Mouse (Mus musculus) CH12.LX (cell line): ENCODE measurements around the gene Etl4. TPM values are rescaled to one million over a fixed set of nuclear protein-coding genes. Genes with fewer than 3 reads are reported as not detected.

Source experiments
- DNase-seq: peaks from one replicate; pipeline ENCODE4 v3.0.0-alpha.2; 2013; ENCODE audit errors: extremely low read depth
- H3K27ac ChIP-seq: 2 replicates; pipeline ENCODE4 v1.5.1; 2012; ENCODE audit warnings: low read depth, mild to moderate bottlenecking, control low read depth, moderate library complexity; ENCODE audit not compliant: insufficient read depth
- H3K27me3 ChIP-seq: replicated peaks from 2 replicates; pipeline ENCODE3; 2012; ENCODE audit warnings: inconsistent platforms
- H3K36me3 ChIP-seq, 2 experiments: replicated peaks in 1 of 2; 2 replicates each; pipeline versions ENCODE3 to v1.6.1; 2012; ENCODE audit warnings: inconsistent platforms in 1 of 2, low read length in 1 of 2, mild to moderate bottlenecking in 1 of 2, mixed read lengths in 1 of 2, moderate library complexity in 1 of 2; ENCODE audit not compliant: control insufficient read depth in 1 of 2, insufficient read depth in 1 of 2
- H3K4me1 ChIP-seq, 2 experiments: 2 replicates each; pipeline ENCODE4 v1.6.1; 2012; ENCODE audit warnings: inconsistent platforms in 1 of 2, moderate library complexity in 1 of 2; ENCODE audit not compliant: insufficient read depth in 2 of 2, control insufficient read depth in 1 of 2
- H3K4me2 ChIP-seq: 2 replicates; pipeline ENCODE4 v1.6.1; 2012; ENCODE audit warnings: low read depth, mild to moderate bottlenecking, control low read depth; ENCODE audit not compliant: poor library complexity, insufficient read depth, severe bottlenecking
- H3K4me3 ChIP-seq, 3 experiments: fragments of 150-350 bp in 1 of 3; sonication (generic) in 1 of 3; replicated peaks in 1 of 3; 2 replicates each; pipeline versions ENCODE3 to v1.5.1; 2011 to 2012; ENCODE audit warnings: low read depth in 2 of 3, low read length in 2 of 3, mild to moderate bottlenecking in 2 of 3, moderate library complexity in 2 of 3, control low read depth in 1 of 3, improper control_type of control experiment in 1 of 3, inconsistent platforms in 1 of 3, mixed read lengths in 1 of 3; ENCODE audit not compliant: poor library complexity in 1 of 3
- H3K79me2 ChIP-seq: replicated peaks from 2 replicates; pipeline ENCODE4 v1.6.1; 2012; ENCODE audit warnings: mild to moderate bottlenecking, moderate library complexity; ENCODE audit not compliant: control insufficient read depth, poor library complexity, insufficient read depth, severe bottlenecking; ENCODE audit errors: extremely low read depth
- H3K9ac ChIP-seq: 2 replicates; pipeline ENCODE4 v1.6.1; 2012; ENCODE audit warnings: low read depth, mild to moderate bottlenecking, control low read depth, moderate library complexity; ENCODE audit not compliant: insufficient read depth
- H3K9me3 ChIP-seq: replicated peaks from 2 replicates; pipeline ENCODE3; 2012; ENCODE audit warnings: low read length, inconsistent platforms, mixed read lengths
- BHLHE40 ChIP-seq: IDR thresholded peaks from 2 replicates; pipeline ENCODE4 v1.6.1; 2011; ENCODE audit warnings: mild to moderate bottlenecking, low read depth, low read length, improper control_type of control experiment
- CTCF ChIP-seq, 2 experiments: IDR thresholded peaks in 1 of 2; conservative IDR thresholded peaks in 1 of 2; 2 replicates each; pipeline ENCODE4 v1.5.1; 2011 to 2012; ENCODE audit warnings: low read depth in 2 of 2, low read length in 2 of 2, improper control_type of control experiment in 1 of 2, inconsistent platforms in 1 of 2, mild to moderate bottlenecking in 1 of 2, moderate library complexity in 1 of 2
- E2F4 ChIP-seq: IDR thresholded peaks from 2 replicates; pipeline ENCODE4 v1.6.1; 2011; ENCODE audit warnings: low read depth, low read length, improper control_type of control experiment; ENCODE audit not compliant: insufficient replicate concordance
- EP300 ChIP-seq: IDR thresholded peaks from 2 replicates; pipeline ENCODE4 v1.6.1; 2011; ENCODE audit warnings: low read length, improper control_type of control experiment
- ETS1 ChIP-seq: conservative IDR thresholded peaks from 2 replicates; pipeline ENCODE4 v1.6.1; 2012; ENCODE audit warnings: low read depth, mild to moderate bottlenecking, inconsistent platforms, low read length, improper control_type of control experiment, moderate library complexity
- GABPA ChIP-seq: IDR thresholded peaks from 2 replicates; pipeline ENCODE4 v1.6.1; 2012; ENCODE audit warnings: low read depth, low read length, improper control_type of control experiment, inconsistent platforms; ENCODE audit not compliant: insufficient replicate concordance
- HCFC1 ChIP-seq: IDR thresholded peaks from 2 replicates; pipeline ENCODE4 v1.6.1; 2012; ENCODE audit warnings: low read depth, mild to moderate bottlenecking, inconsistent platforms, low read length, improper control_type of control experiment
- IRF4 ChIP-seq: IDR thresholded peaks from 2 replicates; pipeline ENCODE4 v1.6.1; 2014; ENCODE audit warnings: low read depth, mild to moderate bottlenecking, inconsistent platforms, low read length, improper control_type of control experiment
- JUN ChIP-seq: IDR thresholded peaks from 2 replicates; pipeline ENCODE4 v1.6.1; 2011; ENCODE audit warnings: low read depth, mild to moderate bottlenecking, low read length, improper control_type of control experiment, moderate library complexity; ENCODE audit not compliant: insufficient read depth
- JUND ChIP-seq: conservative IDR thresholded peaks from 2 replicates; pipeline ENCODE4 v1.6.1; 2011; ENCODE audit warnings: low read depth, low read length, improper control_type of control experiment
- KAT2A ChIP-seq: IDR thresholded peaks from 2 replicates; pipeline ENCODE4 v1.6.1; 2012; ENCODE audit warnings: low read length, improper control_type of control experiment, inconsistent platforms; ENCODE audit not compliant: insufficient replicate concordance
- MAFK ChIP-seq: IDR thresholded peaks from 2 replicates; pipeline ENCODE4 v1.6.1; 2011; ENCODE audit warnings: low read length, improper control_type of control experiment; ENCODE audit not compliant: insufficient replicate concordance
- MAX ChIP-seq: IDR thresholded peaks from 2 replicates; pipeline ENCODE4 v1.6.1; 2011; ENCODE audit warnings: low read length, improper control_type of control experiment
- MEF2A ChIP-seq: IDR thresholded peaks from 2 replicates; pipeline ENCODE4 v1.6.1; 2014; ENCODE audit warnings: low read depth, mild to moderate bottlenecking, inconsistent platforms, low read length, improper control_type of control experiment, borderline replicate concordance
- MYC ChIP-seq: IDR thresholded peaks from 2 replicates; pipeline ENCODE4 v1.6.1; 2011; ENCODE audit warnings: low read depth, mild to moderate bottlenecking, improper control_type of control experiment, low read length
- NRF1 ChIP-seq: IDR thresholded peaks from 2 replicates; pipeline ENCODE4 v1.6.1; 2014; ENCODE audit warnings: low read depth, mild to moderate bottlenecking, inconsistent platforms, low read length, improper control_type of control experiment, moderate library complexity
- POLR2A ChIP-seq: IDR thresholded peaks from 2 replicates; pipeline ENCODE4 v1.6.1; 2011; ENCODE audit warnings: low read depth, mild to moderate bottlenecking, improper control_type of control experiment, low read length
- POLR2AphosphoS2 ChIP-seq: IDR thresholded peaks from 2 replicates; pipeline ENCODE4 v1.6.1; 2011; ENCODE audit warnings: low read depth, low read length, improper control_type of control experiment
- RAD21 ChIP-seq: IDR thresholded peaks from 2 replicates; pipeline ENCODE4 v1.6.1; 2011; ENCODE audit warnings: low read depth, mild to moderate bottlenecking, low read length, improper control_type of control experiment, moderate library complexity
- RCOR1 ChIP-seq: conservative IDR thresholded peaks from 2 replicates; pipeline ENCODE4 v1.6.1; 2012; ENCODE audit warnings: low read depth, mild to moderate bottlenecking, inconsistent platforms, low read length, improper control_type of control experiment
- SIN3A ChIP-seq: IDR thresholded peaks from 2 replicates; pipeline ENCODE4 v1.6.1; 2012; ENCODE audit warnings: low read length, improper control_type of control experiment, inconsistent platforms
- SMC3 ChIP-seq: IDR thresholded peaks from 2 replicates; pipeline ENCODE4 v1.6.1; 2011; ENCODE audit warnings: low read depth, low read length, improper control_type of control experiment
- TCF12 ChIP-seq: IDR thresholded peaks from 2 replicates; pipeline ENCODE4 v1.6.1; 2014; ENCODE audit warnings: low read depth, mild to moderate bottlenecking, inconsistent platforms, low read length, improper control_type of control experiment
- ZKSCAN1 ChIP-seq: IDR thresholded peaks from 2 replicates; pipeline ENCODE4 v1.6.1; 2012; ENCODE audit warnings: low read depth, inconsistent platforms, low read length, improper control_type of control experiment, borderline replicate concordance
- ZNF384 ChIP-seq: IDR thresholded peaks from 2 replicates; pipeline ENCODE4 v1.6.1; 2012; ENCODE audit warnings: low read depth, low read length, improper control_type of control experiment, inconsistent platforms
- dilution Hi-C: fragments of 300-500 bp; cut with MboI; formaldehyde crosslinking; loops from 2 replicates; pipeline ENCODE4 v1.14.3; 2020; ENCODE audit warnings: low sequenced_read_pairs; ENCODE audit not compliant: extremely low pct_unique_long_range_greater_than_20kb, extremely low pct_ligation_motif_present
- in situ Hi-C: fragments of 300-500 bp; cut with MboI; formaldehyde crosslinking; loops from 3 replicates; pipeline ENCODE4 v1.14.3; 2019; ENCODE audit warnings: low sequenced_read_pairs, low pct_ligation_motif_present, low pct_unique_long_range_greater_than_20kb, mixed read lengths
- polyA plus RNA-seq: library from polyadenylated mRNA; unstranded; fragments of >175 nt; gene quantifications from 2 replicates; pipeline ENCODE4 v1.2.1, GENCODE M21; 2012; ENCODE audit warnings: low read depth; ENCODE audit not compliant: insufficient read length
- total RNA-seq, 2 experiments: library from RNA; depleted of rRNA; stranded (reverse); fragments of 300-350 nt in 1 of 2; fragments of >200 nt in 1 of 2; gene quantifications; 2 replicates each; pipeline ENCODE4 v1.2.3; 2012 to 2014

The Etl4 gene
- total and polyA plus RNA-seq, 3 experiments: 7.2 to 18.6 (median 11.7) TPM

GRCm38 (mm10) chr2:20525879-20526593, 616.5 kb downstream of the Etl4 start:
- dilution Hi-C loops: no loop called here

GRCm38 (mm10) chr2:20526856-20527255, 617.3 kb downstream of the Etl4 start:
- Histone ChIP-seq H3K4me2 (no peak overlapping the region), H3K4me3 (no peak overlapping the region), H3K36me3 (no peaks in the 10 kb centered on the region), H3K9me3 (no peaks in the 10 kb centered on the region), H3K27me3 (no peaks in the 10 kb centered on the region), H3K79me2 (no peaks in the 10 kb centered on the region), H3K9ac (no peak overlapping the region), H3K4me1 (peaks cover 7 to 17% of the 10 kb centered on the region in 2 experiments), H3K27ac (no peak overlapping the region)
- dilution Hi-C loops (no loop called here), in situ Hi-C loops (no loop called here)
- DNase-seq: no peak
- TF ChIP-seq ETS1: no peak
- TF ChIP-seq NRF1: no peak
- TF ChIP-seq GABPA: no peak
- no peak for TF ChIP-seq ZKSCAN1
- TF ChIP-seq JUN: no peak
- TF ChIP-seq POLR2AphosphoS2: no peak
- no peak for TF ChIP-seq RCOR1
- TF ChIP-seq KAT2A: no peak
- no peak for TF ChIP-seq MEF2A
- no peak for TF ChIP-seq EP300
- no peak for TF ChIP-seq IRF4

More at GRCm38 (mm10) chr2:20525879-20526593, 616.5 kb downstream of the Etl4 start:
- in situ Hi-C loops: no loop called here
- Histone ChIP-seq H3K4me1 (peaks cover 9 to 25% of the 10 kb centered on the region in 2 experiments), H3K9me3 (no peaks in the 10 kb centered on the region), H3K27me3 (no peaks in the 10 kb centered on the region), H3K79me2 (no peaks in the 10 kb centered on the region), H3K27ac (no peak overlapping the region), H3K4me3 (no peak overlapping the region), H3K36me3 (no peaks in the 10 kb centered on the region), H3K9ac (no peak overlapping the region), H3K4me2 (no peak overlapping the region)
- no peak for DNase-seq
- TF ChIP-seq MEF2A (no peak), HCFC1 (no peak), SMC3 (no peak), RCOR1 (no peak), POLR2A (no peak), MYC (no peak), JUND (no peak), RAD21 (no peak; the same call in 1 of the 2 replicates), SIN3A (no peak), JUN (no peak), BHLHE40 (no peak), MAX (no peak), TCF12 (no peak), CTCF (conservative IDR thresholded peaks at IDR 0.05 in 1 of 2, IDR thresholded peaks at IDR 0.05 in 1 of 2; ENCODE audit: low read depth in 2 of 2, low read length in 2 of 2) (no peak; a peak in 1 of 4 replicates), E2F4 (no peak), EP300 (no peak), ZNF384 (no peak), MAFK (no peak)
